Mouse (Mus musculus): ENCODE data around the gene Sgms2. TPM values are rescaled to one million over a fixed set of nuclear protein-coding genes. Genes with fewer than 3 reads are reported as not detected.

Gene Sgms2
- polyA plus RNA-seq, 1 experiment, result 4.9 TPM

GRCm38 (mm10) chr3:131361960-131362359 lies 129.3 kb downstream of the Sgms2 start:
- H3K36me3 ChIP-seq (ENCODE audit: control insufficient read depth, insufficient read depth, low read length), result no peaks in the 10 kb centered on the region
- WGBS, result 85% methylated on average over 4 of the region's 4 CpGs
- H3K27me3 ChIP-seq (ENCODE audit: control insufficient read depth, insufficient read depth, low read length), result no peaks in the 10 kb centered on the region
- no peak overlapping the region for H3K4me3 ChIP-seq (ENCODE audit: low read depth, low read length)
- H3K27ac ChIP-seq (ENCODE audit: insufficient read depth, low read depth, low read length), result no peak overlapping the region
- TF ChIP-seq CTCF (IDR thresholded peaks at IDR 0.05; ENCODE audit: extremely low read depth, insufficient read length, insufficient replicate concordance, low read depth, low read length), result no peak
- H3K4me1 ChIP-seq (ENCODE audit: control insufficient read depth, insufficient read depth, insufficient read length, low read length), result peaks cover 9% of the 10 kb centered on the region

GRCm38 (mm10) chr3:131359011-131359410 lies 132.2 kb downstream of the Sgms2 start:
- Histone ChIP-seq H3K4me1 (ENCODE audit: control insufficient read depth, insufficient read depth, insufficient read length, low read length) (peaks cover 6% of the 10 kb centered on the region; the same call in 1 of the 2 replicates), H3K27me3 (ENCODE audit: control insufficient read depth, insufficient read depth, low read length) (no peaks in the 10 kb centered on the region), H3K27ac (ENCODE audit: insufficient read depth, low read depth, low read length) (no peak overlapping the region), H3K4me3 (ENCODE audit: low read depth, low read length) (no peak overlapping the region), H3K36me3 (ENCODE audit: control insufficient read depth, insufficient read depth, low read length) (no peaks in the 10 kb centered on the region)
- TF ChIP-seq POLR2A (IDR thresholded peaks at IDR 0.05; ENCODE audit: low read depth, low read length), result no peak
- no peak for TF ChIP-seq CTCF (IDR thresholded peaks at IDR 0.05; ENCODE audit: extremely low read depth, insufficient read length, insufficient replicate concordance, low read depth, low read length)
- WGBS, result 64% methylated on average over 5 of the region's 5 CpGs

DNA sequence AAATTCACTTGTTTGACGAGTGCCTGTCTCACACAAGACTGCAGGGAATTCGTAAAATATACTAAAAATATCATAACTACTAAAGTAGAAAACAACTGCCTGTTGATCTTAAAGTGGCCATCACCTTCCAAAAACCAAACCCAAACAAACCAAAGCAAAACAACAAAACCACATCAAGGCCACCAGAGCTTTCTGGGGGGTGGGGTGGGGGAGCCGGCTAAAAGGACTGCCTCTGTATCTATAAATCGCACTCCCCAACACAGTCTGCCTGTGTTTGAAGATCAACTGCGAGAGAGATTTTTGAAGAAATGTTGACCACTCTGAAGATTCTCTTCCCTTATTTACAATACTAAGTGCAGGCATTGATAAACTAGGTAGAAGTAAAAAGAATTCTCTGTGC lies 133.0 kb downstream of the Sgms2 start:
- Histone ChIP-seq H3K36me3 (ENCODE audit: control insufficient read depth, insufficient read depth, low read length) (no peaks in the 10 kb centered on the region), H3K27ac (ENCODE audit: insufficient read depth, low read depth, low read length) (no peak overlapping the region), H3K27me3 (ENCODE audit: control insufficient read depth, insufficient read depth, low read length) (no peaks in the 10 kb centered on the region), H3K4me3 (ENCODE audit: low read depth, low read length) (no peak overlapping the region), H3K4me1 (ENCODE audit: control insufficient read depth, insufficient read depth, insufficient read length, low read length) (peaks cover under 1% of the 10 kb centered on the region; the same call in 1 of the 2 replicates)
- WGBS, result 81% methylated on average over 5 of the region's 5 CpGs
- TF ChIP-seq POLR2A (IDR thresholded peaks at IDR 0.05; ENCODE audit: low read depth, low read length) (no peak), CTCF (IDR thresholded peaks at IDR 0.05; ENCODE audit: extremely low read depth, insufficient read length, insufficient replicate concordance, low read depth, low read length) (no peak)

GRCm38 (mm10) chr3:131357643-131358042 lies 133.6 kb downstream of the Sgms2 start:
- H3K27me3 ChIP-seq (ENCODE audit: control insufficient read depth, insufficient read depth, low read length), result no peaks in the 10 kb centered on the region
- WGBS, result 55% methylated on average over 3 of the region's 3 CpGs
- no peak for TF ChIP-seq POLR2A (IDR thresholded peaks at IDR 0.05; ENCODE audit: low read depth, low read length)
- H3K4me1 ChIP-seq (ENCODE audit: control insufficient read depth, insufficient read depth, insufficient read length, low read length), result no peaks in the 10 kb centered on the region
- no peaks in the 10 kb centered on the region for H3K36me3 ChIP-seq (ENCODE audit: control insufficient read depth, insufficient read depth, low read length)
- no peak overlapping the region for H3K27ac ChIP-seq (ENCODE audit: insufficient read depth, low read depth, low read length)
- no peak overlapping the region for H3K4me3 ChIP-seq (ENCODE audit: low read depth, low read length)

GRCm38 (mm10) chr3:131356026-131356425 lies 135.2 kb downstream of the Sgms2 start:
- H3K27ac ChIP-seq (ENCODE audit: insufficient read depth, low read depth, low read length), result no peak overlapping the region
- no peaks in the 10 kb centered on the region for H3K36me3 ChIP-seq (ENCODE audit: control insufficient read depth, insufficient read depth, low read length)
- no peaks in the 10 kb centered on the region for H3K27me3 ChIP-seq (ENCODE audit: control insufficient read depth, insufficient read depth, low read length)
- TF ChIP-seq CTCF (IDR thresholded peaks at IDR 0.05; ENCODE audit: extremely low read depth, insufficient read length, insufficient replicate concordance, low read depth, low read length) (no peak), POLR2A (IDR thresholded peaks at IDR 0.05; ENCODE audit: low read depth, low read length) (no peak)
- H3K4me3 ChIP-seq (ENCODE audit: low read depth, low read length), result no peak overlapping the region
- H3K4me1 ChIP-seq (ENCODE audit: control insufficient read depth, insufficient read depth, insufficient read length, low read length), result no peaks in the 10 kb centered on the region
- 82% methylated on average over 5 of the region's 5 CpGs for WGBS

DNA sequence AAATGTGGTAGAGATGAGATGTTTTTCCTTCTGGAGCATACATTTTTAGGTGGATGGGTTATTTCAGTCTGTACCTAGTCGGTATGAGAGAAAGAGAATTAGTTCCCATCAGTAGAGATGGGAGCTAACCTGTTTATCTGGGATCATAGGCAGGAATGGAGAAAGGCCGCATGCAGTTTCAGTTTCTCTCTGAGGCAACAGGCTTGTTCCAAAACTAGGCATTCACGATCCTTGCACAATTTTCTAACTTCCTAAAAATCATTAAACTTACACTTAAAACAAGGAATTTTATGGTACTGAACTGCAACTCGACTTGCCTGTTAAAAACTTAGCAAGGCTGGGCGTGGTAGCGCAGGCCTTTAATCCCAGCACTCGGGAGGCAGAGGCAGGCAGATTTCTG lies 140.7 kb downstream of the Sgms2 start:
- no peak overlapping the region for H3K4me3 ChIP-seq (ENCODE audit: low read depth, low read length)
- peaks cover 9% of the 10 kb centered on the region; the same call in 1 of the 2 replicates for H3K4me1 ChIP-seq (ENCODE audit: control insufficient read depth, insufficient read depth, insufficient read length, low read length)
- WGBS, result 62% methylated on average over 7 of the region's 7 CpGs
- TF ChIP-seq POLR2A (IDR thresholded peaks at IDR 0.05; ENCODE audit: low read depth, low read length) (no peak), CTCF (IDR thresholded peaks at IDR 0.05; ENCODE audit: extremely low read depth, insufficient read length, insufficient replicate concordance, low read depth, low read length) (no peak)
- H3K27ac ChIP-seq (ENCODE audit: insufficient read depth, low read depth, low read length), result no peak overlapping the region
- no peaks in the 10 kb centered on the region for H3K36me3 ChIP-seq (ENCODE audit: control insufficient read depth, insufficient read depth, low read length)
- no peaks in the 10 kb centered on the region for H3K27me3 ChIP-seq (ENCODE audit: control insufficient read depth, insufficient read depth, low read length)

GRCm38 (mm10) chr3:131349013-131349412 lies 142.2 kb downstream of the Sgms2 start:
- H3K36me3 ChIP-seq (ENCODE audit: control insufficient read depth, insufficient read depth, low read length), result no peaks in the 10 kb centered on the region
- 31% methylated on average over 6 of the region's 6 CpGs for WGBS
- TF ChIP-seq CTCF (IDR thresholded peaks at IDR 0.05; ENCODE audit: extremely low read depth, insufficient read length, insufficient replicate concordance, low read depth, low read length) (no peak), POLR2A (IDR thresholded peaks at IDR 0.05; ENCODE audit: low read depth, low read length) (no peak)
- no peak overlapping the region for H3K4me3 ChIP-seq (ENCODE audit: low read depth, low read length)
- no peaks in the 10 kb centered on the region for H3K27me3 ChIP-seq (ENCODE audit: control insufficient read depth, insufficient read depth, low read length)
- H3K27ac ChIP-seq (ENCODE audit: insufficient read depth, low read depth, low read length), result peak overlapping the region; percentile 77
- H3K4me1 ChIP-seq (ENCODE audit: control insufficient read depth, insufficient read depth, insufficient read length, low read length), result peaks cover 9% of the 10 kb centered on the region; the same call in 1 of the 2 replicates

- Histone ChIP-seq H3K27me3 (ENCODE audit: control insufficient read depth, insufficient read depth, low read length) (no peaks in the 10 kb centered on the region), H3K4me1 (ENCODE audit: control insufficient read depth, insufficient read depth, insufficient read length, low read length) (peaks cover 11% of the 10 kb centered on the region; the same call in 1 of the 2 replicates), H3K4me3 (ENCODE audit: low read depth, low read length) (no peak overlapping the region), H3K36me3 (ENCODE audit: control insufficient read depth, insufficient read depth, low read length) (no peaks in the 10 kb centered on the region), H3K27ac (ENCODE audit: insufficient read depth, low read depth, low read length) (peak overlapping the region; percentile 71)
- no peak for TF ChIP-seq POLR2A (IDR thresholded peaks at IDR 0.05; ENCODE audit: low read depth, low read length)
- no peak for TF ChIP-seq CTCF (IDR thresholded peaks at IDR 0.05; ENCODE audit: extremely low read depth, insufficient read length, insufficient replicate concordance, low read depth, low read length)
- WGBS, result 24% methylated on average over 3 of the region's 3 CpGs
Observed at GRCm38 (mm10) chr3:131348579-131348950, 142.6 kb downstream of the Sgms2 start.
